Mouse (Mus musculus) megakaryocyte progenitor cell, adult 5-6 weeks (primary cell): ENCODE data around the gene Spg7. TPM values are rescaled to one million over a fixed set of nuclear protein-coding genes. Genes with fewer than 3 reads are reported as not detected.
"Not testable (repeated sequence)": the region's sequence is repeated elsewhere in the genome, so short reads cannot be mapped to it uniquely, and the experiment has no call there.

Source experiments
- ATAC-seq: replicated peaks from 2 replicates; pipeline ENCODE4 v1.8.0; 2016; ENCODE audit warnings: mild to moderate bottlenecking, moderate TSS enrichment, inconsistent platforms; ENCODE audit not compliant: poor library complexity
- total RNA-seq, 2 experiments: library from RNA; stranded (forward) in 1 of 2; stranded (reverse) in 1 of 2; fragments of 157-497, 149-512 nt in 1 of 2; fragments of 200-1000 nt in 1 of 2; gene quantifications; 2 replicates each; pipeline versions ENCODE4 v1.2.3 to v1.2.4; 2015 to 2017

The Spg7 gene
- total RNA-seq, 2 experiments from 2014 or later: 49.6 to 61.1 TPM

DNA sequence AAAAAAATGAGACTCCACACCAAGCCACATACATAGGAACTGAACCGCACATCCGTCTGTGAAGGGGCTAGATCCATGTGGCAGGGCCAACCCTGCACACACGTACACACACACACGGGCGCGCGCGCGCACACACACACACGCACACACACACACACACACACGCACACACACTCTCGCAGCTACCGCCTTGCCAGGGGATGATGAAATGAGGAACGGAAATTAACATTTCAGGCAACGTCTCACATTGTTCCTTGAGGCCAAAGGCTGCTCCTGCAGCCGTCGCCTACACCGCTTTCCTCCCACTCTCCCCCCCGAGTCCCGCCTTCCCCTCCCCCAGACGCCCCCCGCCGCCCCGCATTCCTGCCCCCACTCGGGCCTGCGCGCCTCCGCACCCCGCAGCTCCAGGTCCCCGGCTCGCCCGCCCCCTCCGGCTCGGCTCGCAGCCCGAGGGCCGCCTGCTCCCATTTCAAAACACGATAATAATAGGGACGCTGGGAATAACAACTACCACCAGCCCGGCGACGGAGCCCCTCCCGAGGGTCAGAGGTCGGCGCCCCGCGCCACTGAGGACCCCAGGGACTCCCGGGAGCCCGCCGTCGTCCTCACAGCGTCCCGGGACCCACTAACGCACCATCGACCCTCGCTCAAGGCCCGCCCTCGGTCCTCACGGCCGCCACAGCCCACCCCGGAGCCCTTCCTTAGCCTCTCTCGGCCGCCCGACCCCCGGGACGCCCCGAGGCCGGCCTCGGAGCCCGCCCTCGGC, 21.6 kb upstream of the Spg7 start:
- ATAC-seq: peak; percentile 20

DNA sequence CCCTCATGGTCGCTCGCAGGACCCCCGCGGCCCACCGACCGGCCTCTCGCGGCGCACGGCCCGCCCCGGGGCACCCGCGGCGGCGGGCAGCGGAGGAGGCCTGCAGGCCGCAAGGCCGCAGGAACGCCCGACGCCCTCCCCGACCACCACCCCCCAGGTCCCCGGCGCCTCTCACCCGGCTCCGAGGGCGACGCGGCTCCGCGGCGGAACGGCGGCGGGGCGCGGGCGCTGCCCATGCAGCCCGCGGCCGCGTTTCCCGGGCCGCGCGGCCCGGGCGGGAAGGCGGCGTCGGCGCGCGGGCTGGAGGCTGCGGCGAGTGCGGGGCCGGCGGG, 21.0 kb upstream of the Spg7 start:
- ATAC-seq: no peak

DNA sequence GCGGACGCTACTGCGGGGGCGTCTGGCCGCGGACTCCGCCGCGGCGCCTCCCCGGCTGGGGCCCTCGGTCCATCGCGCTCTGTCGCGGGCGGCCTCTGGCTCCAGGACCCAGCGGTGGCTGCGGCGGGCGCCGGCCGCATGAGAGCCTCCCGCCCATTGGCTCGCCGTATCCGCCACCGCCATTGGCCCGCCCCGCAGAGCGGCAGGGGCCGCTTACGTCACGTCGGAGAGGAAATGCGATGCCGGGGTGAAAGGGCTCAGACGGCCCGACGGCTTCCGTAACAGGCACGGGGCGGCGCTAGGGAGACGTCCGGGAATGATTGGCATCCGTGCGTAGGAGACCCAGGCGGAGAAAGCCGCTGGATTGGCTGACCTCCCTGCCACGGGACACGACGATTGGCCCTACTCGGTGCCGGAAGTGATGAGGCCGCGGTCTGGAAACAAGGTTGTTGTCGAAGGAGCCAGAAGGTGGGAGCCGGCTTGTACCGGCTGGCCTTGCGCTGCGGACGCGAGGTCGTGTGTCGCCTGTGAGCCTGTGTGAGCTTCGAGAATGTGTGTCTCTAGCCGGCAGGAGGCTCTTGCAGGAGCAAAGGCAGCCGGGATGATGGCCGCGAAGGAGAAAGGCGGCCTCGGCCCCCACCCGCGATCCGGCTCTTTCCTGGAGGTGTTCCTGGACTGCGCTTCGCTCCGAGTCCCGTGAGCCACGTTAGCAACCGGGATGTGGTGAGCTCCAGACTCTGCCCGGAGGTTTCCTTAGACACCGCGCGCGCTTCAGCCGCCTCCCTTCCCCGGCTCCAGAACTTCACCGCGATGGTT, 20.4 kb upstream of the Spg7 start, which contains the start of gene Ankrd11:
TSS of gene Ankrd11 (minus strand) at position 120 of the 816 bp plus-strand sequence.
- ATAC-seq: peak; percentile 87

DNA sequence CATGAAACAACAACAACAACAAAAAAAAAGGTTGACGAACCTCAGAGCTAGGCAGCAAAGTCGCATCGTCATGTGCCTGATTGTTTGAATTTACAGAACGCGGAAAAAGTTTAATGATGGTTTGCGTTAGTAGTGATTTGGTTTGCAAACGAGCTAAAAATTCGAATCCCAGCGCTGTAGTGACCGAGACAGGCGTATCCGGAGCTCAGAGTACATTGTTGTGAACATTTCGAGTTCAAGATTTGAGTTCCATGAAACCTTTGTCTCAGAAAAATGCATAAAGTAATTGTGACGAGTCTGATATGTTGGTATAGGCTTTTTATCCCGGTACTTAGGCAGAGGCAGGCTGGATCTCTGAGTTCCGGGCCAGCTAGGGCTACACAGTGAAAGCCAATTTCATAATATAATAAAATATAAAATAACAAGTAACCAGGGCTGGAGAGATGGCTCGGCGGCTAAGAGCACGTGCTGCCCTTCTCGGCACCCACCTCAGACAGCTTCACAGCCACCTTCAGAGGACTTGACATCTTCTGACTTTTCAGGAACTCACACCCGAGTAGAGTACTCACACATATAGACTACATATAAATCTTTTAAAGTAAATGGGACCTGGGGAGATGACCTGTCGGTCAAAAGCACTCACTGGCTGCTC, 19.6 kb upstream of the Spg7 start:
- no peak for ATAC-seq

DNA sequence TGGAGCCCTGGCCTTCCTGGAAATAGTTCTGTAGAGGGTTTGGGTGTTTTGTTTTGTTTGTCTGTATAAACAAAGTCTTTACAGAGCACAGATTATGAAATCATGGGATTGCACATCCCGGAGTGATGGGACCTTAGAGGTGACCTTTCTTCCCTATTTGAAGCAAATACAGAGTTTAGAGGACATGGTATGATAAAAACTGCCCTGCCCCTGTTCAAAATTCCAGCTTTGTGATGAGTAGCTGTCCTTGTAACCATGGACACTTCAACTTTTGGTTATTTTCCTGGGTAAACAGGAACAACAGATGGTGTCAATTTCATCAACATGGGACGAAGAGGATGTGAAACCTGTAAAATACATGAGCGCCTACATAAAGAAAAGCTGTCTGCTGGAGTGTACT, 18.8 kb upstream of the Spg7 start:
- no peak for ATAC-seq

DNA sequence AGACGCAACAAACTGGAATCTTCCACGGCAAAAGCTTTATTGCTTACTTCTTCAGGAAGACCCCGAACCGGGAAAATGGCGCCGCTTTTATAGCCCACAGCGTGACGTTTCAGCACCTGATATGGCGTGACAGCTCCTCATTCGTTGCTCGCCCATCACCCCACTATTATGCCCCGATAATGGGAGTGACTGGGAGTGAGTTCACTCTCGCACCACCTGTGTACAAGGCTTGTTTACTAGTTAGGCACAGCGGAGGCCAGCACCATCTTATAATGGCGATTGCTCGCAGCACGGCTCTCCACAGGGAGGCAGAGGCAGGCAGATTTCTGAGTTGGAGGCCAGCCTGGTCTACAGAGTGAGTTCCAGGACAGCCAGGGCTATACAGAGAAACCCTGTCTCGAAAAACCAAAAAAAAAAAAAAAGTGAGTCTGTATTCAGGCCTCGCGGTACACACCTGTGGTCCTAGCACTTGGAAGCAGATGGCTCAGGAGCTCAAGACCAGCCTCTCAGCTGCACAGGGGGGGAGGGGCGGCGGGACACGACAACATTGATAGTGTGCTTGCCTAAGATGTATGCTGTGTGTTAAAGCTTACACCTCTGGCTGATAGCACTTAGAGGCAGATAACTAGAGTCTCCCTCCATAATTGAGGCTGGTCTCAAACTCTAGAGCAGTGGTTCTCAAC, 17.9 kb upstream of the Spg7 start:
- not testable (repeated sequence) for ATAC-seq

DNA sequence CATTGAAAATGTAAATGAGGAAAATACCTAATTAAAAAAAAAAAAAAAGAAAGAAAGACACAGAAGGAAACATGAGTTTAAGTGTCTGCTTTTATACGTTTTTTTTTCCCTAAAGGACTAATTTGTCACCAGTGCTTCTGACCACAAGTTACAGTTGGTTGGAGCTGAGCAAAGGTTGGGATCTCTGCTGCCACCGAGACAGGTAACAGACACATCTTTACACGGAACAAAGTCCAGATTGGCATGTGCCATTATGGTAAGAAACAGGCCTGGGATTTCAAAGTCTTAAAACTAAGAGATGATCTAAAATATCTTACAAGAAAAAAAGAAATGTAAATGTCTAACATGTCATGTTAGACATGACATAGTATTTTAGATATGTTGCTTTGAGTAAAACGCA, 16.0 kb upstream of the Spg7 start:
- no peak for ATAC-seq

DNA sequence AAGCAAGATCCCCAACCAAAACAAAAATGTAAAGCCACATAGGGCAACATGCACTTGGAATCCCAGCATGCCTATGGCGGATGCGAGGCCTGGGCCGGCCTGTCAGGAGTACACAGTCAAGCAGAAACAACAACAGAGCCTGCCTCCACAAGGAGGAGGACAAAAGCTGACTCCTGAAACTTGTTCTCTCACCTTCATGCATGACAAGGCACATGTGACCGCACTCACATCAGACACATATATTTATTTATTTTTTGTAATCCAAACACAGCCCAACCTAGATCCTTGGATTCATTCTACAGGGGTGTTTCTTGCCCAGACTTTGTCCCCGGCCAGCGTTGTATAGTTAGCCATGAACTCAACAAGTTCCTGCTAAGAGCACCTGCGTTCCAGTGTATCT, 14.9 kb upstream of the Spg7 start:
- no peak for ATAC-seq

DNA sequence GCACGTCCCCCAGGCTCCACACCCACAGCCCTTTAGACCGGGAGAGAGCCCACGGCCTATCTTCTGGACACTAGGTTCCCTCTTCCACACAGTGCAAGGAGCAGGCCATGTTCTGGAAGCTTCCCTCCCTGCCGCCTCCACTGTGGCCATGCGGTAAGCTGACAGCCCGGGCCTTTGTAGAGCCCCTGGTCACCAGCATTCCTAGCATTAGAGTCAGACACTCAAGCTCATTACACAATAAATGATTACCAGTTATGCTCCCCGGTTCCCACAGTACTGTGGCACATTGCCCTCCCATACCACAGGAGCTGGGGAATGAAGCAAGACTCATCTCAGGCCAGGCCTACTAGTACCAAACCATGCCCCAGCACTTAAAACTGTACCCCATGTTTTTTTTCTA, 14.3 kb upstream of the Spg7 start:
- ATAC-seq: peak; percentile 56

DNA sequence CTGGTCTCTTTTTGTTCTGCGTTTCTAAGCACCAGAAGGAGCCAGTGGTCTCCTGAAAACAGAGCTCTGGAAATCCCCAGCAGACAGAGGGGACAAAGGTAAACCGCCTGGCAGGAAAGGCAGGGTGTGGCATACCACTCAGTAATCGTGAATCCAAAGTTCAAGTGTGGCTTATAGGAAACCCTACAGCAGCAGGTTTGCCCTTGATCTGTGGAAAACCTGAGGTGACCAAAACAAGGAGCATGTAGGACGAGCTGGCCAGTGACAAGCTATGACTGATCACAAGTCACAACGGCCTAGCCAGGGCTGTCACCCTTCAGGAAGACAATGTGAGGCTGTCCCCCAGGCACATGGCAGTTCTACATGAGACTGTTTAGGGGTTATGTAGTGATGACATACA, 11.3 kb upstream of the Spg7 start:
- no peak for ATAC-seq

DNA sequence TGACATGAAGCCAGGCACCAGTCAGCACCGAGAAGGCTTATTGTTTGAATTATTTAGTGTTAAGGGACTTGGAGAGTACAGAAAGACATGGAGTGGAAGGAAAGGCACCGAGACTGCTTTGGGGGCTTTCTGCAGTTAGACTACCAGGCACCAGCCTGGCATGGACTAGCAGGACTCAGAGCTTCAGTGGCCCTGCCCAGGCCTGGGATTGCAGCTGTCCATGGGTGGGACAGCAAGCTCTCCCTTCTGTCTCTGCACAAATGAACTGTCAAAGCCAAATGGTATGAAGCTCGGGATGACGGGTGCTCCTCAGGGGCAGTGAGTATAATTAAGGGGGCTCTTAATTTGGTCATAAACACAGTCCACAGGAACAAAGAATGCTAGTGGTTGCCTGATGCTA, 1.3 kb downstream of the Spg7 start:
- ATAC-seq: no peak

DNA sequence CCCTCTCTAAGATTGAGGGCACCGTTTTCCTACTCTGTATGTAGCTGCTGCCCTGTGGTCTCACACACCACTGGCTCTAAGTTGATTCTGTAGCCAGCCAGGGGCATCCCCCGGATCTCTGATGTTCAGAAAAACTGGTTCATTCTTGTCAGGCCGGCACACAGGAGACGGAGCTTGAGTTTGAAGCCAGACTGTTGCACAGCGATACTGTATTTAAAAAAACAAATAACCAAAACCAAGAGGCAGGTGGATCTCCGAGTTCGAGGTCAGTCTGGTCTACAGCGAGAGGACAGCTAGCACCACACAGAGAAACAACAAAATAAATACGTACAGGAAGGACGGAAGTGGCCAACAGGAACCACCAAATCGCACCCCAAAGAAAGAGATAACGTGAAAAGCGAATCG, 2.1 kb downstream of the Spg7 start:
- ATAC-seq: peak; percentile 21

DNA sequence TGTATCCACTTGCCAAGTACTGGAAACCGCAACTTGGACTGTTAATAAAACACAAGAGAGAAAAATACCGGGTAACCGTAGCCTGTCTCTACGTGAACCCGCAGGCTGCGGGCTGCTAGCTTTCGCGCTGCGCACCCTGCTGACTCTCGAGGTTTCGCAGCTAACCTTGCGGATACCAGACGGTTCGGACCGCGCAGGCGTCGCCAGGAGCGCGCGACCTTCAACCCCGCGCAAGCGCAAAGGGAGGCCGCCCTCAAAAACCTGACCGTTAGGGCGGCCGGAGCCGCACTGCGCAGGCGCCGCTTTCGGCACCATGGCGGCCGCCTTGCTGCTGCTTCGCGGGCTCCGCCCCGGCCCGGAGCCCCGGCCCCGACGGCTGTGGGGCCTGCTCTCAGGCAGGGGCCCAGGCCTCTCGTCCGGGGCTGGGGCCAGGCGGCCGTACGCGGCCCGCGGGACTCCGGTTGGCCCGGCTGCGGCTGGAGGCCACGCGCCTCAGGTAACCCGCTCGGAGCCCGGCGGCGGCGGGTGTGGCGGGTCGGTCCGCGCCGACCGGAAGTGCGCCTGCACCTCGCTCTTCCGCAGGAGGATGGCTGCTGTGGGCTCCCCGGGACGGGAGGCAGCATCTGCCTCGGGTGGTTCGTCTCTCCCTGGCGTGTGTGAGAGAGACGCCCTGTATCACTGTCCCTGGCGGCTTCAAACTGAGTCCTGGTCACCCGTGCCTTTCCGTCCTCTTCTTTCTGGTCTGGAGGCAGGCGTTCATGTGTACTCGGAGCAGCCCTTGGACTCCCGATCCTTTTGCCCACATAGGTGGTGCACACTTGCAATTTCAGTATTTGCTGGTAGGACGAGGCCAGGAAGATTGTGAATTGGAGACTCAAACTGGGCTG, 2.7 kb downstream of the Spg7 start:
- ATAC-seq: peak; percentile 86

DNA sequence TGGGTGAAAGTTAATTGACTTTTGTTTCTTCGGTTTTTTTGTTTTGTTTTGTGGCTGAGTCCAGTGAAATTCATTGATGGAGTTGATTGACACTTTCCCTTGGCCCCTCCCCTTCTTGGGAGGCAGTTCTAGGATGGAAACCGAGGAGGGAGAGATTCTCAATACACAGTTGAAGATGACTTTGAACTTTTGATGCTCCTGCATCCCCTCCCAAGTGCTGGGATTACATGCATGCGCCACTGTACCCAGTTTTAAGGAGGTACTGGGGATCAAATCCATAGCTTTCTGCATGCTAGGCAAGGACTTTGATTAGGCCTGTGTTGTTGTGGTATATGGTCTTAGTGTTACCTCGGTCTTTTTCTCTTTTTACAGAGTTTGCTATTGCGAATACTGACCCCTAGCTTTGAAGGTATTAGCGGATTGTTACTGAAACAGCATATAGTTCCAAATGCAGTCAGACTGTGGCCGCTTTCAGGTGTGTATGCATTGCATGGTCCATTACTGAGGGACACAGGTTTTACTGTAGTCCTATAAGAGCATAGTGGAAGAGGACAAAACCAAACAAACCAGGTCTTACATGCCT, 3.5 kb downstream of the Spg7 start:
- no peak for ATAC-seq

DNA sequence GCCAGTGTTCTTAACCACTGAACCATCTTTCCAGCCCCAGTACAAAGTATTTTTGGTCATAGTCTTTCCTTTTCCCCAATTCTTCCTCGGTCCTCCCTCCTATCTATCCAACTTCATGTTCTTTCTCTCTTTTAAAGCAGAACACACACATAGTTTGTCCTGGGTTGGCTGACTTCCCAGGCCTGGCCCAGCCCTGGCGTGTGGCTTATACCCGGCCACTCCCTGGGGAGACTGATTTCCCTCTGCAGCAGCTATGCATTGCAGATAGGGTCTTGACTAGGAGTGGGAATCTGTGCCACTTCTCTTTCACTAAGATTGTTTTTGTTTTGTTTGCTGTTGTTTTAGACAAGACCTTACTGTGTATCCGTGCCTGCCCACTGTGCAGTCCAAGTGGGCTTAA, 8.4 kb downstream of the Spg7 start:
- peak; percentile 65; the same call in 1 of the 2 replicates for ATAC-seq

DNA sequence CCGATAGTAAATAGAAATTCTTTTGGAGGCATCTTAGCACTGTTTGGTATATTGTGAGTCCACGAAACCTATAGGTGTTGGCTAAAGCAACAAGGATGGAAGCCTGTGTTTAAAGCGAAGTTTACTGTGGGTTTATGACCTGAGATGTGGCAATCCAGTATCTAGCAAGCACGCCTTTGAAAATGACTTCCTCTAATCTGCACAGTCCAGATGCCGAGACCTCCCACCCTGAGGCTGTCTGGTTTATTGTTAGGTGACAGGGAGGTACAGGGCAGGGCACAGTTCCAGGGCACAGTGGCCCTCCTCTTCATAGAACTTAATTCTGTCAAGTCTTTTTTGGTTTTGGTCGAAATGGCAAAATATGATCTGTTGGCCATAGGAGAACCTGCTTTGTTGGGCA, 14.5 kb downstream of the Spg7 start:
- peak; percentile 79 for ATAC-seq

DNA sequence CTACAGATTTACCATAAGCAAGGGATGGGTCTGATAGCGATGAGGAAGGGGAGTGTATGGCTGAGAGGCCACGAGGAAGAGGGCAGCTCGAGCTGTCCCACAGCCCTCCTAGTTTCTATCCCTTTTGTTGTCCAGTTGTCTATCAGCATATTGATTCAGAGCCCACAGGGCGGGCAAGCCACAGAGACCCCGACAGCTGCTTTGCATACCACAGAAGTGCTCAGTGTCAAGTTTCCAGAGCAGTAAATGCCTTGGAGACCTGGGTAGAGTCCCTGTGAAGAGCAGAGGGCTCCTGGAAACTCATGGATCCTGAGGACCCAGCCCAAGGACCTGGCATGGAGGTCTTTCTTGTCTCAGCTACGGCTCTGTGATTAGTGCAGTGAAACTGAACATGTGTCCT, 20.3 kb downstream of the Spg7 start:
- ATAC-seq: no peak

DNA sequence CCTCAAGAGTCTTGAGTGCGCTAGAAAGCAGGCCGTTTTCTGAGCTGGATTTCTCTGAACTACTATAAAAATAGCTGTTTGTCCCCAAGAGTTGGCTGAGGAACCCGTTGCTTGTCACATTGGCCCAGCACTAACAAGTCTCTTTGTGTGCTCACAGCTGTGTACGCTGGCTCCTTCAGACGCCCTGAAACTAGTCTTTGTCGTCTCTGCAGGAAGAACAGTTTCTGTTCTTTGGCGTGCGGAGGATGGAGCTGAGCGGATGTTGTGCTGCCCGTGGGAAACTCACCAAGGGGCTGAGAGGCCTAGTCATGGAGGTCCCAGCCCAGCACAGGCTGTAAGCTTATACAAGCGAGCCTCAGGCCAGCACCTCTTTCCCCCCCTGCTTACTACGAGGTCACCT, 20.9 kb downstream of the Spg7 start:
- ATAC-seq: no peak

DNA sequence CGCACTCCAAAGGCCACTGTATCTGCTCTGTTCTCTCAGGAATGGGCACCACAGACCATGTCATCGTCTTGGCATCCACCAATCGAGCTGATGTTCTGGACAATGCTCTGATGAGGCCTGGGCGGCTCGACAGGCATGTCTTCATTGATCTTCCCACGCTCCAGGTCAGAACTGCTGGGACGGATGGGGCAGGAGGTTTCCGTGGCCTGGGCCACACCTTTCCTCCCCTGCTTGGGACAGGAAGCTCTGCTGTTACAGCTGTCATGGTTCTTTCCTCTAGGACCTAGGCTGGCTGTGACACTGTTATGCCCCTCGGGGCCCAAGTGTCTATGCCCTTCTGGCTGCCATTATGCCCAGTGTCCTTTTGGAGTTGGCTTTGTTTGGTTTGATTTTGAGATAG, 24.5 kb downstream of the Spg7 start:
- ATAC-seq: no peak

DNA sequence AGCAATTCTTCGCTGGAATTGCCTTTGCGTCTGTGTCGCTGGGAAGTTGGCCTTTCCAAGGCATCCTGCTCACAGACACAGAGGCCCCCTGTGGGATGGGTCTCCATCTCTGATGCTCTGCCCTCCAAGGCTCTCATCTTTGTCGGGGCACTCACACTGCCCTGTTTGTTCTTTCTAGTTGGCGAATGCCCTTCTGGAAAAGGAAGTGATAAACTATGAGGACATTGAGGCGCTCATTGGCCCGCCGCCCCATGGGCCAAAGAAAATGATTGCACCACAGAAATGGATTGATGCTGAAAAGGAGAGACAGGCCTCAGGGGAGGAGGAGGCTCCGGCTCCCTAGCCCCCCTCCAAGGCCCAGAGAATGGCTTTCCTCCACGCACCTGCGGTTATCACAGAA, 34.5 kb downstream of the Spg7 start:
- ATAC-seq: no peak
